ENCODE assay signal across 17 mouse cellular contexts in the genomic region with DNA sequence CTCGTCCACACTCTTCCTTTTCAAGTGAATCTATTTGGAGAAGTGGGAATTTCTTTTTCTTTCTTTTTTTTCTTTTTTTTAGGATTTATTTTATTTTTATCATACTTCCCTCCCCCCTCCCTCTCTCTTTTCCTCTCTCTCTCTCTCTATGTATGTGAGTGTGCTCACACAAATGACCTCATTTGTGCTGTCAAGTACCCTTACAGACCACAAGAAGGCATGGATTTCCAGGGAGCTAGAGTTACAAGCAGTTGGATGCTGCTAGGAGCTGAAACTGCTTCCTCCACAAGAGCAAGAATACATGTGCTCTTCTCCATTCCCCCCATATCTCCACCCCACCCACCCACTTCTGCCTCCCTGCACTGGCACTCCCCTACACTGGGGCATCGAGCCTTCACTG.
"Had no signal": no experiment of that assay in that cellular context is flagged by ENCODE, and none has a peak within 500 bp of the region (broad histone marks: within the 10 kb centered on the region; RNA-seq: fewer than 3 reads in every experiment).

No protein-coding gene starts in this region.

- DNase-seq: kidney, adult 18-20 months; kidney, adult 9 months; kidney, postnatal 25 days; layer of hippocampus, adult 9-11 months; liver; thymus, adult 18-20 months; thymus, postnatal 36 days had no signal

- ATAC-seq: inflammation-experienced regulatory T-cells, adult 6 months; intestine, embryonic 16.5 days; liver, embryonic 12.5 days had no signal

- H3K4me2 ChIP-seq: limb, embryonic 13.5 days; liver, embryonic 12.5 days; liver, embryonic 15.5 days; midbrain, embryonic 12.5 days had no signal

- H3K9me3 ChIP-seq: limb, embryonic 10.5 days; limb, embryonic 13.5 days; liver, embryonic 12.5 days; liver, embryonic 15.5 days; midbrain, embryonic 12.5 days had no signal

- H3K36me3 ChIP-seq: limb, embryonic 10.5 days; limb, embryonic 13.5 days; liver, embryonic 12.5 days; liver, embryonic 15.5 days; midbrain, embryonic 12.5 days had no signal

- H3K27ac ChIP-seq: kidney, postnatal 0 days; layer of hippocampus, adult 2 months; limb, embryonic 10.5 days; limb, embryonic 13.5 days; liver, embryonic 12.5 days; liver, embryonic 15.5 days; macrophage; midbrain, embryonic 12.5 days had no signal

- H3K9ac ChIP-seq: limb, embryonic 13.5 days; liver, embryonic 12.5 days; liver, embryonic 15.5 days; midbrain, embryonic 12.5 days had no signal

- H3K4me1 ChIP-seq: limb, embryonic 13.5 days; liver, embryonic 12.5 days; liver, embryonic 15.5 days; midbrain, embryonic 12.5 days had no signal

- H3K4me3 ChIP-seq: layer of hippocampus, adult 2 months; limb, embryonic 10.5 days; limb, embryonic 13.5 days; liver, embryonic 12.5 days; liver, embryonic 15.5 days; midbrain, embryonic 12.5 days had no signal

- H3K27me3 ChIP-seq: limb, embryonic 13.5 days; liver, embryonic 12.5 days; liver, embryonic 15.5 days; midbrain, embryonic 12.5 days had no signal
